Mouse (Mus musculus): ENCODE measurements around the gene Fkbp8. TPM values are rescaled to one million over a fixed set of nuclear protein-coding genes. Genes with fewer than 3 reads are reported as not detected.

The Fkbp8 gene
- total and polyA plus RNA-seq, 3 experiments, result 176 to 266 (median 178) TPM

- no peak for TF ChIP-seq RAD21 (IDR thresholded peaks at IDR 0.05; ENCODE audit: low read depth, low read length)
- TF ChIP-seq USF1 (IDR thresholded peaks at IDR 0.05; ENCODE audit: low read depth, low read length), result no peak
- TF ChIP-seq E2F4 (IDR thresholded peaks at IDR 0.05; ENCODE audit: insufficient replicate concordance, low read depth, low read length), result peak; percentile 85; the same call in 1 of the 2 replicates
Measured at GRCm38 (mm10) chr8:70539077-70539813, 11.7 kb downstream of the Fkbp8 start, which contains the start of gene Ell (continued).

- H3K9me3 ChIP-seq (replicated peaks; ENCODE audit: low read length), result no peaks in the 10 kb centered on the region
- DNase-seq (ENCODE audit: extremely low read depth), result no peak
- H3K4me2 ChIP-seq (ENCODE audit: insufficient read depth, low read depth, poor library complexity, severe bottlenecking), result peak overlapping the region; percentile 79
- peaks cover 15 to 53% of the 10 kb centered on the region in 2 experiments for H3K36me3 ChIP-seq (replicated peaks in 1 of 2; ENCODE audit: control insufficient read depth in 1 of 2, insufficient read depth in 1 of 2, low read length in 1 of 2)
- peaks cover 30% of the 10 kb centered on the region for H3K79me2 ChIP-seq (replicated peaks; ENCODE audit: control insufficient read depth, extremely low read depth, insufficient read depth, poor library complexity, severe bottlenecking)
- in situ Hi-C loops (cut with MboI; ENCODE audit: low pct_ligation_motif_present, low pct_unique_long_range_greater_than_20kb, low sequenced_read_pairs) (loop anchor here (10.0 kb wide), 1 partner anchor 65 kb away; the partner anchor contains the start of gene Ssbp4), dilution Hi-C loops (cut with MboI; ENCODE audit: extremely low pct_ligation_motif_present, extremely low pct_unique_long_range_greater_than_20kb, low sequenced_read_pairs) (no loop called here)
- no peak overlapping the region for H3K27ac ChIP-seq (ENCODE audit: insufficient read depth, low read depth)
- H3K4me1 ChIP-seq (ENCODE audit: control insufficient read depth in 1 of 2, insufficient read depth in 2 of 2), result peaks cover 12 to 51% of the 10 kb centered on the region in 2 experiments
- TF ChIP-seq ELF1 (IDR thresholded peaks at IDR 0.05; ENCODE audit: low read depth, low read length) (no peak), MAX (IDR thresholded peaks at IDR 0.05; ENCODE audit: low read length) (no peak), ZNF384 (IDR thresholded peaks at IDR 0.05; ENCODE audit: low read depth, low read length) (no peak), USF1 (IDR thresholded peaks at IDR 0.05; ENCODE audit: low read depth, low read length) (no peak), EP300 (IDR thresholded peaks at IDR 0.05; ENCODE audit: low read length) (no peak), ZC3H11A (IDR thresholded peaks at IDR 0.05; ENCODE audit: low read depth, low read length) (no peak), ZKSCAN1 (IDR thresholded peaks at IDR 0.05; ENCODE audit: borderline replicate concordance, low read depth, low read length) (no peak), MEF2A (IDR thresholded peaks at IDR 0.05; ENCODE audit: borderline replicate concordance, low read depth, low read length) (no peak), TCF12 (IDR thresholded peaks at IDR 0.05; ENCODE audit: low read depth, low read length) (no peak), E2F4 (IDR thresholded peaks at IDR 0.05; ENCODE audit: insufficient replicate concordance, low read depth, low read length) (no peak), POLR2A (IDR thresholded peaks at IDR 0.05; ENCODE audit: low read depth, low read length) (no peak), ZMIZ1 (IDR thresholded peaks at IDR 0.05; ENCODE audit: low read depth, low read length) (no peak), MAFK (IDR thresholded peaks at IDR 0.05; ENCODE audit: insufficient replicate concordance, low read length) (no peak), MXI1 (IDR thresholded peaks at IDR 0.05; ENCODE audit: low read depth, low read length) (no peak; the same call in 1 of the 2 replicates)
- no peaks in the 10 kb centered on the region for H3K27me3 ChIP-seq (replicated peaks)
- H3K4me3 ChIP-seq (replicated peaks in 1 of 3; ENCODE audit: low read depth in 2 of 3, low read length in 2 of 3, poor library complexity in 1 of 3), result peak overlapping the region; percentile 93 to 94 (median 94)
- peak overlapping the region; percentile 90 for H3K9ac ChIP-seq (ENCODE audit: insufficient read depth, low read depth)
Measured at GRCm38 (mm10) chr8:70540013-70540506, 12.5 kb downstream of the Fkbp8 start.

- peaks cover 30% of the 10 kb centered on the region for H3K79me2 ChIP-seq (replicated peaks; ENCODE audit: control insufficient read depth, extremely low read depth, insufficient read depth, poor library complexity, severe bottlenecking)
- peak overlapping the region; percentile 93 to 94 (median 94) for H3K4me3 ChIP-seq (replicated peaks in 1 of 3; ENCODE audit: low read depth in 2 of 3, low read length in 2 of 3, poor library complexity in 1 of 3)
- in situ Hi-C loops (cut with MboI; ENCODE audit: low pct_ligation_motif_present, low pct_unique_long_range_greater_than_20kb, low sequenced_read_pairs), result loop anchor here (10.0 kb wide), 1 partner anchor 64 kb away; the partner anchor contains the start of gene Ssbp4
- peaks cover 10 to 52% of the 10 kb centered on the region in 2 experiments for H3K36me3 ChIP-seq (replicated peaks in 1 of 2; ENCODE audit: control insufficient read depth in 1 of 2, insufficient read depth in 1 of 2, low read length in 1 of 2)
- peak overlapping the region; percentile 79 for H3K4me2 ChIP-seq (ENCODE audit: insufficient read depth, low read depth, poor library complexity, severe bottlenecking)
- DNase-seq (ENCODE audit: extremely low read depth), result no peak
- no peak overlapping the region for H3K27ac ChIP-seq (ENCODE audit: insufficient read depth, low read depth)
- TF ChIP-seq MYC (IDR thresholded peaks at IDR 0.05; ENCODE audit: low read depth, low read length) (no peak), TCF12 (IDR thresholded peaks at IDR 0.05; ENCODE audit: low read depth, low read length) (no peak), PAX5 (IDR thresholded peaks at IDR 0.05; ENCODE audit: low read length) (no peak), MAX (IDR thresholded peaks at IDR 0.05; ENCODE audit: low read length) (no peak), GABPA (IDR thresholded peaks at IDR 0.05; ENCODE audit: insufficient replicate concordance, low read depth, low read length) (no peak), RAD21 (IDR thresholded peaks at IDR 0.05; ENCODE audit: low read depth, low read length) (no peak), ZKSCAN1 (IDR thresholded peaks at IDR 0.05; ENCODE audit: borderline replicate concordance, low read depth, low read length) (no peak), KAT2A (IDR thresholded peaks at IDR 0.05; ENCODE audit: insufficient replicate concordance, low read length) (no peak), JUN (IDR thresholded peaks at IDR 0.05; ENCODE audit: insufficient read depth, low read depth, low read length) (no peak), ELF1 (IDR thresholded peaks at IDR 0.05; ENCODE audit: low read depth, low read length) (no peak), E2F4 (IDR thresholded peaks at IDR 0.05; ENCODE audit: insufficient replicate concordance, low read depth, low read length) (no peak), ZC3H11A (IDR thresholded peaks at IDR 0.05; ENCODE audit: low read depth, low read length) (no peak), TBP (conservative IDR thresholded peaks at IDR 0.05; ENCODE audit: low read depth, low read length) (no peak), USF2 (conservative IDR thresholded peaks at IDR 0.05; ENCODE audit: low read depth, low read length) (no peak), MEF2A (IDR thresholded peaks at IDR 0.05; ENCODE audit: borderline replicate concordance, low read depth, low read length) (no peak), NELFE (IDR thresholded peaks at IDR 0.05; ENCODE audit: low read depth, low read length) (no peak), UBTF (IDR thresholded peaks at IDR 0.05; ENCODE audit: low read depth, low read length) (no peak), MXI1 (IDR thresholded peaks at IDR 0.05; ENCODE audit: low read depth, low read length) (no peak; the same call in 1 of the 2 replicates)
- dilution Hi-C loops (cut with MboI; ENCODE audit: extremely low pct_ligation_motif_present, extremely low pct_unique_long_range_greater_than_20kb, low sequenced_read_pairs), result no loop called here
- H3K4me1 ChIP-seq (ENCODE audit: control insufficient read depth in 1 of 2, insufficient read depth in 2 of 2), result peaks cover 12 to 51% of the 10 kb centered on the region in 2 experiments
- peak overlapping the region; percentile 90 for H3K9ac ChIP-seq (ENCODE audit: insufficient read depth, low read depth)
- H3K27me3 ChIP-seq (replicated peaks), result no peaks in the 10 kb centered on the region
- H3K9me3 ChIP-seq (replicated peaks; ENCODE audit: low read length), result no peaks in the 10 kb centered on the region
Measured at GRCm38 (mm10) chr8:70540507-70541071, 13.1 kb downstream of the Fkbp8 start.
